Mouse (Mus musculus) liver, adult 2 months (tissue): ENCODE results near the gene Hipk2. TPM values are rescaled to one million over a fixed set of nuclear protein-coding genes. Genes with fewer than 3 reads are reported as not detected.

ENCODE experiments used
- DNase-seq: peaks from one replicate; pipeline ENCODE4 v3.0.0-alpha.2; 2011; ENCODE audit warnings: low read depth, low spot score; ENCODE audit errors: extremely low read depth
- H3K27ac ChIP-seq: fragments of 200-500 bp; replicated peaks from 2 replicates; pipeline ENCODE4 v1.5.1; 2012; ENCODE audit warnings: low read depth, mild to moderate bottlenecking, control low read depth, inconsistent platforms, low read length; ENCODE audit not compliant: insufficient read depth
- H3K27me3 ChIP-seq: fragments of 200-500 bp; 2 replicates; pipeline ENCODE4 v1.6.1; 2012; ENCODE audit warnings: mild to moderate bottlenecking, moderate library complexity, low read length, inconsistent platforms; ENCODE audit not compliant: control insufficient read depth, insufficient read depth
- H3K36me3 ChIP-seq: fragments of 200-500 bp; 2 replicates; pipeline ENCODE4 v1.6.1; 2012; ENCODE audit warnings: low read length, inconsistent platforms; ENCODE audit not compliant: control insufficient read depth, insufficient read depth
- H3K4me1 ChIP-seq: fragments of 200-500 bp; 2 replicates; pipeline ENCODE4 v1.6.1; 2011; ENCODE audit warnings: low read length; ENCODE audit not compliant: control insufficient read depth, insufficient read depth
- H3K4me3 ChIP-seq: fragments of 200-500 bp; 2 replicates; pipeline ENCODE4 v1.5.1; 2011; ENCODE audit warnings: low read depth, mild to moderate bottlenecking, control low read depth, low read length, moderate library complexity; ENCODE audit not compliant: insufficient read depth
- H3K79me2 ChIP-seq: fragments of 200-500 bp; 2 replicates; pipeline ENCODE4 v1.6.1; 2012; ENCODE audit warnings: inconsistent platforms, mild to moderate bottlenecking, low read length, moderate library complexity; ENCODE audit not compliant: control insufficient read depth, insufficient read depth
- H3K9ac ChIP-seq: fragments of 200-500 bp; 2 replicates; pipeline ENCODE4 v1.6.1; 2012; ENCODE audit warnings: low read depth, mild to moderate bottlenecking, control low read depth, inconsistent platforms, low read length
- CTCF ChIP-seq: fragments of 200-500 bp; IDR thresholded peaks from 2 replicates; pipeline ENCODE4 v1.5.1; 2011; ENCODE audit warnings: low read depth, low read length, control low read depth
- POLR2A ChIP-seq: fragments of 200-500 bp; IDR thresholded peaks from 2 replicates; pipeline ENCODE4 v1.6.1; 2011; ENCODE audit warnings: low read length, control low read depth; ENCODE audit not compliant: insufficient read depth; ENCODE audit errors: extremely low read depth
- WGBS: fragments of 180-500 bp; shearing (Covaris S2); methylation state at CpG from one replicate; pipeline ENCODE4 v1.1.7; 2018; 5-methylcytosine and 5-hydroxymethylcytosine counted together
- polyA plus RNA-seq: library from polyadenylated mRNA; depleted of rRNA; stranded (reverse); fragments of >200 nt; gene quantifications from 2 replicates; pipeline ENCODE4 v1.2.3, GENCODE M21; 2012
- total RNA-seq: library from RNA; depleted of rRNA; stranded (reverse); fragments of >200 nt; gene quantifications from 2 replicates; pipeline ENCODE4 v1.2.3, GENCODE M21; 2014

The Hipk2 gene
- total and polyA plus RNA-seq, 2 experiments, result 8.5 to 22.2 TPM

DNA sequence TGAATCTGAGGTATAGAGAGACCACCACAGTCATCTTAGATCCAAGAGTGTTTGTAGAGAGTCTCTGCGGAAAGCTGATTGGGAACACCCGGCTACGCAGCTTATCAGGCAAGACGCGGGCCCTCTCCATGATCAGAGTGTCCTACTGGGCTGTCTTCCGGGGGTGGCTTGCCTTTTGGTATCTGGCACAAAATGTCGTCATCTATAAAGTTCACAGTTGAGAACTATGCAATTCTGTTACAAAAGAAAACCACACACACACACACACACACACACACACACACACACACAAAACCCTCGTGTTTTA is 45.8 kb upstream of the Hipk2 start:
- no peak overlapping the region for H3K9ac ChIP-seq
- H3K79me2 ChIP-seq, result no peaks in the 10 kb centered on the region
- 90% methylated on average over 8 of the region's 8 CpGs for WGBS
- peaks cover 9% of the 10 kb centered on the region; the same call in 1 of the 2 replicates for H3K4me1 ChIP-seq
- no peaks in the 10 kb centered on the region for H3K36me3 ChIP-seq
- H3K27ac ChIP-seq, result no peak overlapping the region
- DNase-seq, result no peak
- TF ChIP-seq CTCF (no peak), POLR2A (no peak)
- no peaks in the 10 kb centered on the region for H3K27me3 ChIP-seq
- H3K4me3 ChIP-seq, result no peak overlapping the region

DNA sequence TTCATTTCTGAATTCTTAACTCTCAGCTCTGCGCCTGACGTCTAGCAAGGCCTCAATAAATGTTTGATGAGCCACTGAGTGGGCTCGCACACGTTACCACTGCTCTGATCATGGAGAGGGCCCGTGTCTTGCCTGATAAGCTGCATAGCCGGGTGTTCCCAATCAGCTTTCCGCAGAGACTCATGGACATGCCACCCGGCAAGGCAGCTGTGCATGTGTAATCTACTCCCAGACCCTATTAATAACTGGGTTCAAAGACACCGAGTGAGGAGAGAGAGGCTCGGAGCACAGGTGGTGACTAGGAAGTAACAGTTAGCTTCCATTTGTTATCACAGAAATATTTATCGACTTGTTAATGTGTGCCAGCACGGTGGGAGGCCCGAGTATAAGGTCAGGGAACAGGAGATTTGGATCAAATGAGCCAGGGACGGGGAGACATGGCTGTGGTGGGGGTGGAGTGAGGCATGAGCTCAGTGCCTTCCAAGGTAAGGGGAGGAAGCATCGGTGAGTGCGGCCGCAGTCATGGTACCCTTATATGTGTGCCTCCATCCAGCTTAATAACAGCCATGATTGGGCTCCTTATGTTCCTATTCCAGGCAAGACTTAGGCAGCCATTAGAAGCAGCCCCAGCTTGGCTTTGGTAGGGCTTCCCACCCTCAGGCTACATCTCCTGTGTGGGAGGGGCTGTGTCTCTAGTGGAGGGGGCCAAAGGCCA is 45.3 kb upstream of the Hipk2 start:
- no peak overlapping the region for H3K4me3 ChIP-seq
- peak; percentile 33 for DNase-seq
- no peak for TF ChIP-seq POLR2A
- TF ChIP-seq CTCF, result no peak
- no peak overlapping the region for H3K27ac ChIP-seq
- peaks cover 9% of the 10 kb centered on the region; the same call in 1 of the 2 replicates for H3K4me1 ChIP-seq
- H3K36me3 ChIP-seq, result no peaks in the 10 kb centered on the region
- H3K9ac ChIP-seq, result no peak overlapping the region
- H3K27me3 ChIP-seq, result no peaks in the 10 kb centered on the region
- 43% methylated on average over 17 of the region's 17 CpGs for WGBS
- no peaks in the 10 kb centered on the region for H3K79me2 ChIP-seq

DNA sequence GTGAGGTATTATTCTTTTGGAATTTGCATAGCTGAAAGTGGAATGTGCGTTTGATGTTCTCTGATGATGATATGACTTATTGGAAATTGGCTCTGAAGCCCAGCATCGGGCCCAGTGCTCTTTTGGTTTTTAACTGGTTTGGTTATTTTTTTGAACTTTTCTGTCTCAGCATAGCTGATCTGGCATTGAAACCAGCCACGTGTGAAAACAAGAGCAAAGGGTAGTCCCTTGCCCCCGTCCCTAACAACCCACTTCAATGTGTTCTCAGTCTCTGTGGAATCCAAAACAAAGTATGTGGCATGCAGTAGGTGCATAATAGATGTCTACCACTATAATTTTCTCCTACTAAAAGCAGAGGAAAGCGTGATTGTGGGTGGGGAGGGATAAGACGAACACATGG is 44.2 kb upstream of the Hipk2 start:
- peaks cover 9% of the 10 kb centered on the region; the same call in 1 of the 2 replicates for H3K4me1 ChIP-seq
- H3K9ac ChIP-seq, result no peak overlapping the region
- H3K79me2 ChIP-seq, result no peaks in the 10 kb centered on the region
- TF ChIP-seq POLR2A (no peak), CTCF (no peak)
- no peaks in the 10 kb centered on the region for H3K36me3 ChIP-seq
- H3K4me3 ChIP-seq, result no peak overlapping the region
- WGBS, result 49% methylated on average over 6 of the region's 6 CpGs
- no peak overlapping the region for H3K27ac ChIP-seq
- H3K27me3 ChIP-seq, result no peaks in the 10 kb centered on the region
- DNase-seq, result peak; percentile 51

DNA sequence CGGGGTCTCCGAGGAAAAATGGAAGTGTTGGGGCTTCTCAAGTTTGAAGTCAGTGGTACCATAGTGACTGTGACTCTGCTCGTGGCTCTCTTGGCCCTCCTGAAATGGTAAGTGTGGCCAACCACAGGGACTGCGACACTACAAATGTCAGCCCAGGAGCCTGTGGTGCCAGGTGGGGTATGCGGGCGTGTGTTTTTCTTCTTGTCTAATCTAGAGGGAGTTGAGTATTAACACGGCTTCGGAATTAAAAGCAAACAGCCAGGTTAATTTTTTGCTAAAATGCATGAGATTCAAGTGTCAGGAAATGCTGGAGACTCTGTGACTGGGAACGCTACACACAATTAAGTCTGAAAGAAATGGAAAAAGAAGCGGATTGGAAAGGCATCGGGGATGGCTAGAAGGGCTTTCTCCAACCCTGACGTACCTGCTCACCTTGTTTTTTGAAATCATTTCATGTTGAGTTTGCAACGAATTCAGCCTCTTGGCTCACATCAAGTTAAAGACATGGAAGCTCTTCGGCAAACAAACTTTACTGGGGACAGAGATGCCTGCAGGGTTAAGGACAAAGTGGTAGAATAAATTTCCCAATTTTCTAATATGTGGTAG is 43.3 kb upstream of the Hipk2 start:
- peak; percentile 71 for DNase-seq
- Histone ChIP-seq H3K9ac (no peak overlapping the region), H3K27me3 (no peaks in the 10 kb centered on the region), H3K36me3 (no peaks in the 10 kb centered on the region), H3K27ac (no peak overlapping the region), H3K79me2 (no peaks in the 10 kb centered on the region), H3K4me3 (peak overlapping the region; percentile 37; the same call in 1 of the 2 replicates), H3K4me1 (peaks cover 9% of the 10 kb centered on the region; the same call in 1 of the 2 replicates)
- TF ChIP-seq POLR2A (no peak), CTCF (no peak)
- 26% methylated on average over 14 of the region's 14 CpGs for WGBS

- Histone ChIP-seq H3K27ac (no peak overlapping the region), H3K9ac (no peak overlapping the region), H3K4me1 (peaks cover 9% of the 10 kb centered on the region; the same call in 1 of the 2 replicates), H3K36me3 (no peaks in the 10 kb centered on the region), H3K4me3 (no peak overlapping the region), H3K79me2 (no peaks in the 10 kb centered on the region), H3K27me3 (no peaks in the 10 kb centered on the region)
- TF ChIP-seq POLR2A (no peak), CTCF (no peak)
- DNase-seq, result peak; percentile 20
- 53% methylated on average over 4 of the region's 4 CpGs for WGBS
Measured at GRCm38 (mm10) chr6:38918728-38919127, 42.8 kb upstream of the Hipk2 start.

DNA sequence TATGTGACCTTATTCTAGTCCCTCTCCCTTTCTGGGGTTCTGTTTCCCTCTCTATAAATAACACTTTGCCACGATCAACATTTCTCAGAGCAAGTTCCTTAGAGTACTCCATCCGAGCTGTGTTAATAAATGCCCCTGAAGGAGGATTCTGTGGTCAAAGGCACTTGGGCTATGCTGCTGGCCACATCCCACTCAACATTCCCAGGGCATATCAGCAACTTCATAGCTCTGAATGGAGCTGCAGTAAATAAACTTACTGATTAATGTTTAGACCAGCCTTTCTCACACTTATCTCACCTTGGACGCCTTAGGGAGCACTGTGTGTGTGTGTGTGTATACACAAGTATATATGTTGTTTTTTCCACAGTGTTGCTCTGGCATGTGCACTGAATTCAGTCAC is 41.5 kb upstream of the Hipk2 start:
- Histone ChIP-seq H3K36me3 (no peaks in the 10 kb centered on the region), H3K27ac (no peak overlapping the region), H3K4me3 (no peak overlapping the region), H3K79me2 (no peaks in the 10 kb centered on the region), H3K27me3 (no peaks in the 10 kb centered on the region), H3K9ac (no peak overlapping the region), H3K4me1 (peaks cover 9% of the 10 kb centered on the region; the same call in 1 of the 2 replicates)
- DNase-seq, result no peak
- WGBS, result 82% methylated on average over 3 of the region's 3 CpGs
- TF ChIP-seq POLR2A (no peak), CTCF (no peak)
